Mouse (Mus musculus) liver, embryonic 14.5 days (tissue): Measurements from ENCODE around the gene Gmds.

ENCODE experiments used
- CTCF ChIP-seq: IDR thresholded peaks from 2 replicates; pipeline ENCODE4 v1.5.1; 2016; ENCODE audit warnings: antibody characterized with exemption, low read depth, control low read depth
- EP300 ChIP-seq: IDR thresholded peaks from 2 replicates; pipeline ENCODE4 v1.6.1; 2016; ENCODE audit warnings: antibody characterized with exemption, low read depth

GRCm38 (mm10) chr13:31797346-31797745 lies 541.2 kb downstream of the Gmds start:
- TF ChIP-seq CTCF (no peak), EP300 (no peak)
